Mouse (Mus musculus): ENCODE data around the gene 3425401B19Rik.

3425401B19Rik gene

DNA sequence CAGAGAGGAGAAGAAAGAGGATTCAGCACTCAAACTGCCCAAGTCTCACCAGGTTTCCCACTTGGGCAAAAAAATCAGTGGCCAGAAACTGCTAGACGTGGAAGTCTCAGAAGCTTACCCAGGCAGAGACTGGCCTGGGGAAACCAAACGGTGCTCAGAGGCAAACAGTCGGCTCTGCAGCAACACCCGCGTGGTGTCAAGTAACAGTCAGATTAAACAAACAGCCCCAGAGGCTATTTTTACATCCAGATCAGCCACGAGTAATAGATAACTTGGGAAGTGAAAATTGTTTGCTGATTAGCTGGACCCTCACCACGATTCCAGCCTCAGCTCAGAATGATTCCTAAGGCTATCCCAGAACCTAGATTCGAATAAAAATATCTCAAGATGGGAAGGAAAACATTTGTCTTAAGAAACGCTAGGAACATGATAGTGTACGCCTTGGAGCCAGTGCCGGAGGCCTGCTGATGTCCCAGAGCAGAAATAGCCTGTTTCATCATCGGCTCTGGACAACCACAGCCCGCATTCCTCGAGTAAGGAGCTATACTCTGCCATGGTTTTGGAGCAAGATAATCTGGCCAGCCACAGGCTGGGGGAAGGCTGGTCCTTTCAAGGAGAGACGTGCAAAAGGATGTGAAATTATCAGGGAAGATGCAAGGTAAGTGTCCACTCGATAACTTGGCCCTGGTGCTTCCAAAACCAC lies at the start of gene 3425401B19Rik:
TSS of gene 3425401B19Rik (minus strand) at position 170 of the 703 bp plus-strand sequence.
- DNase-seq: no peak

DNA sequence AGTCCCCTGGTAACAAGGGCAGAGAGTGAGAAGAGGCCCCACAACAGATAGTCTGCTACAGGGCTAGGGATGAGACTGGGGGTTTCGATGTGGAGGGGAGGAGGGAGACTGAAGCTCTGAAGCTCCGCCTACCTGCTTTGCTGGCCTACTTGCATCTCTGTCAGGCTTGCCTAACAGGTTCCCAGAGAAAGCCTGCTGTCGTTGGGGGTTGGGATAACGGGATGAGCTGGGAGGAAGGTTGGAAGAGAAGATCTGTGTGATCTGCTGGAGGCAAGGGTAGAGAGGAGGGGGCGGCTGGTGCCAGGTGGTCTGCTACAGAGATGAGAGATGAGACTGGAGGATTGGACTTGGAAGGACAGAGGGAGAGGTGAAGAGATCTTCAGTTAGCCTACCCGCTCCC lies 47.9 kb upstream of the 3425401B19Rik start:
- no peak for DNase-seq

DNA sequence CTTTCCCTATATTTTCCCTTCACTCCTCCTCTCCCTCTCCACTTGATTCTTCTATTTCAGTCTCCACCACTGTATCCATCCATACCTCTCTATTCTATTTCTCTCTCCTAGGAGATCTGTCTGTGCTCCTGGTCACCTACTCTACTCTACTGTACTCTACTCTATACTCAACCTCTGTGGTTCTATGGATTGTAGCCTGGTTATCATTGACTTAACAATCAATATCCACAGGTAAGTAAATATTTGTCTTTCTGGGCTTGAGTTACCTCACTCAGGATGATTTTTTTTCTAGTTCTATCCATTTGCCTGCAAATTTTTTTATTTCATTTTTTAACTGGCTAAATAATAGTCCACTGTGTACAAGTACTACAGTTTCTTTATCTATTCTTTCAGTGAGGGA lies 41.8 kb upstream of the 3425401B19Rik start:
- DNase-seq: no peak

DNA sequence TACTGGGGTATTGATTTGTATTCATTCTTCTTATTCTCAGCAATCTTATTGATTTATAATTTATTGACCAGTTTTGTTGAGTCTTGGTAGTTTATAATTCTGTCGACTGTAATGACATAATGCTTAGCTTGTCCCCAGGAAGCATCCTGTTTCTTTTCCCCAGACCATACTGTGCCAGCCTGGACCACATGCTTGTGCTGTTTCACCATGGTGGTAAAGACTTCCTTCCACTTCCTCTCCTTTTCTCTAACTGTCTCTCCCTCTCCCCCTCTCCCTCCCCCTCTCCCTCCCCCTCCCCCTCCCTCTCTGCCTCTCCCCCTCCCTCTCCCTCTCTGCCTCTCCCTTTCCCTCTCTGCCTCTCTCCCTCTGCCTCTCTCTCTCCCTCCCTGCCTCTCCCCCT lies 36.4 kb upstream of the 3425401B19Rik start:
- DNase-seq: no peak

DNA sequence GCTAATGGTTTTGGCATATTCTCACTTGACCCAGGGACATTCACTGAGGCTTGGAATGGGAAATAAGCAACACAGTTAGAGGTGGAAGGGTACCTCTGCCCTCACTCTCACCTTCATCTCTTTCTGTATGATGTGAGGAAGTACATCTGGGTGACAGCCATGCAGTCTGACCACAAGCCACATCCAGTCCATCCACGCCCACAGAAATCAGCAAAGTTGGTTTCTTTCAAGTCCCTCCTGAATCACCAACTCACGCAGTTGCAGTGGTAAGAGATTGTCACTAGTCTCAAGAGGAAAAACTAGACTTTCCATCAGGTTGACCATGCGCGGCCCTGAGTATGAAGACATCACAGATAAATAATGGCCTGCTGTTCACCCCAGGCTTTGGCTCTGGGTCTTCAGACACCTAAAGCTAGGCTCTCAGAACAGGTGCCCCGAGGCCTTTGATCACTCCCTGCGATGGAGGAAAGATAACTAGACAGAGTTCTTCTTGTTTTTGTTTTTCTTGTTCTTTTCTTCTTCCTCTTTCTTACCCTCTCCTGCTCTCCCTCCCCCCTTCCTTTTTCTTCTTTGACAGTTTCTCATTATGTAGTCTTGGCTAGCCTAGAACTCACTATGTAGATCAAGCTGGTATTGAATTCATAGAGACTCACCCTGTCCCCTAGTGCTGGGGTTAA lies 31.8 kb upstream of the 3425401B19Rik start:
- no peak for DNase-seq

DNA sequence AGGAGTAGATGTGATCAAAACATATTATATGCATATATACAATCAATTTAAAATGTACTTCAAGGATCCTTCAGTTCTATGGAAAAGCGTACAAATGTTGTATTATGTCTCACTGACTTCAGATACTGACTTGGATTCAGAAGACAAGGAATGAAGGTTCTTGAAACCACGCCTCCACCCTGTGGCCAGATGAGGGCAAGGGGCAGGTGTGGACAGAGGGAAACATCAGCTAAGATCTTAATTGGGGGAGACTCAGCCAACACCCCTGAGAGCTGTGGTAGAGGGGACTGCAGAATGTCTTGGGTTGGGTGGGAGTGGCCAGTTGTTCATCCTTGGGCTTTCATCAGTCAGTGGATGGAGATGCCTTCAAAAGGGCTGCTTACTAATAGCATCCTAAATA lies 30.4 kb upstream of the 3425401B19Rik start:
- DNase-seq: no peak

DNA sequence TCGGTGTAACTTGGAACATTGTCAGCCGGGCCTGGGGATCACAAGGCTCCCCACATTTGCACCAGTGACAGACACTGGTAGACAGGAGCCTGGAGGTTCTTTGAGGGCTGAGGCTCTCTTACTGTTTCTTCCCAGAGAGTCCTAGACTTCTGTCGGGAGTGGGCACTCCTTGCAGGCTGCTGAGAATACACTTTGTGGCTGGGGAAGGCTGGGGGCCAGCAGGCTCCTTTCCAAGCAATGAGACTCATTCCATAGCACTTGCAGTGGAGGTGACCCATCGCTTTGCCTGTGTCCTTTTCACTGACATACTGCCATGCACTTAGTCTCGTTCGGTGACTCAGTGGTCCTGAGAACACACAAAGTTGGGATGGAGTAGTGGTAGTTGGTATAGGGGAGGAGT lies 30.0 kb upstream of the 3425401B19Rik start:
- no peak for DNase-seq

DNA sequence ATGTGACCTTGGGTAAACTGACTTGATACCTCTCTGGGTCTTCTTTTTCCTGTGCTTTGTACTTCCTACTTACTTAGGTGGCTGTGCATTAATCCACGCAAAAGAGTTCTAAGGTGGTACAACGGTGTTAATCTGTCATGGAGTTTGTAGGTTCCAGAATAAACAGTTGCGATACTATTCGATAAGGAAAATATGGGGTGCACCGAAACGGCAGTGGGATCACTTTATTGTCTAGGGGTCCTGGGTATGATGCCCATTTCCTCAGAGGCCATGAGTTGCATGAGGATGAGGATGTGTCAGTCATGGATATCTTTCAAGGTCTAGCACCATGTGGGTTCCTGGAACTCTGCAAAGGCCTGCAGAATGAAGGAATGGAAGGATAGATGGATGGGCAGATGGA lies 24.8 kb upstream of the 3425401B19Rik start:
- DNase-seq: no peak

DNA sequence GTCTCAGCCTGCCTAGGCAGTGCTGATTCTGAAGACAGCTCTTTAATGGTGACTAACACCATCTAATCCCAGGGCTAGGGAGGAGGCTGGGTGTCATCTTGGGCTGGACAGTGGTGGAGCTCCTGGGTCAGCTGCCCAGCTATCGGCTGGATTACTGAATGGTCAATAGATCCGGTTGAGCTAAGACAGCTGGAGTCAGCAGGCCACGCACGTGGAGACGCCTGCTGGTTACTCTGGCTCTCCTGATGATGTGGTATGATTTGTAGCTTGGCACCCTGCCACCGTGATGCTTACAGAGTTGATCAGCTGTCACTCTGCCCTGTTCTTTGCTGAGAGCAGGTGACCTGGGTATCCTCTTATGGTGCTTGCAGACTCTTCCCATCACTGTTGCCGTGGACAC lies 23.7 kb upstream of the 3425401B19Rik start:
- DNase-seq: no peak

DNA sequence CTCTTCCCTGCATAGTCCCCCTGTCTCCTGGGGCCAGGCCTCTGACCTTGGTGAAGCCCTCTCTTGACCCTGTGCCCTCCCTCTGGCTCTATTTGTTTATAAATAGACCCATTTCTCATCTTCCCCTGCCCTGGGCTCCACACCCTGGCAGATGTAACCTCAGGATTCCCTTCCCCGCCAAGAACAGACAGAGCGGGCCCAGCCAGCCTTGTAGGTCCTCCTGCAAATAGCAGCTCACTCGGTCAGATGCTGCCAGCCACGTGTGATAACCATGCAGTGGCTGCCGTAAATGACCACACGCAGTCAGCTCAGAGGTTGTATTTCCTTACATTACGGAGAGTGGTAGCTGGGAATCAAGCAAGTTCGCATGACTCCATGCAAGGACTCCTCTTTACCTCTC lies 22.8 kb upstream of the 3425401B19Rik start:
- no peak for DNase-seq

DNA sequence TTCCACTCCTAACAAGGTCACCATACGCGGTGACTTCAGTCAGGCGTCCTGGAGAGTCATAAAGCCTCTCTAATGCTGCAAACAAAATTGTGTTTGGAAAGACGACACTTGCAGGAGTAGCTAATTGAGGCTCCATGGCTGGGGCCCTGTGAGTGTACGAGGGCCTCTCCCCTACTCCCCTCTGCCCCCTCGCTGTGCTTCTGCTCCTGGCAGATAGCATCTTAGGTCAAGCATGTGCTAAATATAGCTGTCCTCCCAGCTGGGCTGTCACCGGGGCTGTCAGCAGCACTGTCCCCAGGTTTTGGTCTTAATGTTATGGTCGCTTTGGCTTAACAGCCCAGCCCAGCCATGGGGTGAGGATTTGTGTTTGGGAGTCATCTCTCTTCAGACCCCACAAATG lies 15.9 kb upstream of the 3425401B19Rik start:
- no peak for DNase-seq

DNA sequence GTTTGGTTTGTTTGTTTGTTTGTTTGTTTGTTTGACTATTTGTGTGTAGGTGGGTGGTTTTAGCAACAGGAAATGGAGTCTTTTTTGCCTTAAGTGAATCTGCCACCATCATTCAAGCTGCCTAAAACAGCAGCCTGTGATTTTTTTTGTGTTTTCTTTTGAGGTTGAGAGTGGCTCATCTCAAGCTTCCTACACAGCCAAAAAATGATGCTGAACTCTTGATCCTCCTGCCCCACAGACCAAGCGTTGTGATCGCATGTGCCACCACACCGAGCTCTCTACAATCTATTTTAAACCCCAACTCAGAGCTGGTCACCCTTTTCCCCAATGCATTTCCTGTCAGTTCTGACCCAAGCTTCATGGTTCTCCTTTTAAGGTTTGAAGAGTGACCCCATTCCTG lies 13.5 kb upstream of the 3425401B19Rik start:
- no peak for DNase-seq

DNA sequence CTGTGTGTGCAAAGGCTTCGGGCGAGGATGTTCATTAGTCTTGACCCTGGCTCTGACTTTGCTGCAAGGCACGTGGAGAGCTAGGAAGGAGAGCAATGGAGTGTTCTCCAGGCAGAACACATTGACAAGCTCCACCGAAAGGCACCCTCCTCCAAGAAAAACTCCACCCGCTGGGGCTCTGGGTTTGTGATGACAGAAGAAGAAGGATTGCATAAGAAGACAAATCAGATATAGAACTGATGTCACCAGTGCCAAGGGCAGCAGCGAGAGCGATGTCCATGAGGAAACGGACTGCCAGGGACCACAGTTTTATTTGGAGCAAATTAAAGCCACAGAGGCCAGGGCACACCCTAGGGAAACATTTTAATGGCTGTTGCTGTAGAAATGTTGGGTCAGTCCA lies 12.7 kb upstream of the 3425401B19Rik start:
- DNase-seq: no peak

DNA sequence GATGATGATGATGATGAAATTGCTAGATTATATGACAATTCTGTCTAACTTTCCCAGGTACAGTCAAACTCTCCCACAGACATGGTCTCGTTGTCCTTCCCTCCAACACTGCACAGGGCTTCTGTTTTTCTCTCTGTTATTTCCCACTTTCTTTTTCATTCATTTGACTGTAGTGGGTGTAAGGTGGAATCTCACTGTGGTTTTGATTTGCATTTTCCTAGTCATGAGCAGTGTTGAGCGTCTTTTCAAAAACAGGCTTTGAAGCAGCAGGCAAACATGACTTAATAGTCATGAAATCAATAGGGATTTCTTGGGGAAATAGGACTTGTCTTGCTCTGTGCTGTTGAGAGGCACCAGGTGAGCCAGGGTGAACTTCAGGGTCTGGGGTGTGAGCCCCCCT lies 11.3 kb upstream of the 3425401B19Rik start:
- DNase-seq: no peak

DNA sequence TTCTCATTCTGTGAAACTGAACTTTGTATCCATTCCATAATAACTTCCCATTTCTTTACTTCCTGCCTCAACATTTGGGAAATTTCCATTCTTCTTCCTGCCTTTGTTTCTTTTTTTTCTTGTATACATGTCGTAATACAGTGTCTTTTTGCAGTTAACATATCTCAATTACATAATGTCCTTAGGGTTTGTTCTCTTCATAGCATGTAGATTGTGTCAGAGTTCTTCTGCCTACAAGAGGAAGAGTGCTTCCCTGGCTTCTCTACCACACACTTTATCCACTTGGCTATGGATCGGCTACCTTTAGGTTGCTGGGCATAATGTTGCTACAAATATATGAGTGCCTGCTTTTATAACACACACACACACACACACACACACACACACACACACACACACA lies 10.8 kb upstream of the 3425401B19Rik start:
- DNase-seq: no peak

DNA sequence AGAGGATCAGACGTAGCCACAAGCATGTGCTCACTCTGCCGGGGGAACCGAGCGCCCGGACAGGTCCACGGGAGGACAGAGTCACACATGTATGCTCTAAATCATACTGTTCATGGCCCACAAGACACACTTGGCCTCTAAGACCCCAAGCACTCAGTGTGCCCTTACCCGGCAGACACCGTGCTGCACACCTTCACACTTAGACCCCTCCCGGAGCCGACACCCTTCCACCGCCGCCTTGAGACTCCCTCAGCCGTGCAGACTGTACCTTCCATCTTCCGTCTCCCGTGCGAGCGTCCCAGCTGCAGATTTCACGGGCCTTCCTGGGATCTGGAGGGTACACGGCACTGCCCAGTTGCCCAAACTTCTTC lies 373 bp downstream of the 3425401B19Rik start:
- no peak for DNase-seq

DNA sequence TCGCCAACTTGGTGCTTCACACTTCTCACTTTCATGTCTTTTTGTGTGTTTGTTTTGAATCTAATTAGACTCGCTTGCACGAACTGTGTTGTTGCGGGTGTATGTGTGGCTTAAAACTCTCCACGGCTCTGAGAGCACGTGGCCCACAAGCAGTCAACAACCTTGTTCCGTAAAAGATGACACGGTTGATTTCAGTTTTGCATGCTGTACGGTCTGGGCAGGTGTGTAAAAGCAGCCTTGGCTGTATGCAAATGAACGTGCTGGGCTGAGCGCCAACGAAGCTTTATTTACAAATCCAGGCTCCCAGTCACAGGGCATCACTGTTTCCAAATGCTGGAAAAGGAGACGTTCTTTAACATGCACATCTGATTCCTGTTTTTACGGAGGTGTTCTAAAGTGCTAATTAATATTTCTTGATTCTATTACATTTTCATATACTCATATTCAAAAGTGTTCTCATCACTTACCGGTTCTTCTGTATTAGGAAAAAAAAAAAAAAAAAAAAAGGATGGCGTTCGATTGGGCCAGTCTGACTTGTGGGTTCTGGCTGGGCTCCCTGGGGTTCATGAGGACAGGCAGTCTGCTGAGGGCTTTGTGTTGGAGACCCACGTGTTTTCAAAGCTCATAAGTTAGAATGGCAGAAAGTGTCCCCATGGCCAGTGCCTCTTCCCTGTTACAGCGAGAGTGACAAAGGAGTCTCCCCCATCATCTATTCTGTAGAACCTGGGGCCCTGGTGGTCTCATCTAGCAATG lies 935 bp downstream of the 3425401B19Rik start:
- no peak for DNase-seq

DNA sequence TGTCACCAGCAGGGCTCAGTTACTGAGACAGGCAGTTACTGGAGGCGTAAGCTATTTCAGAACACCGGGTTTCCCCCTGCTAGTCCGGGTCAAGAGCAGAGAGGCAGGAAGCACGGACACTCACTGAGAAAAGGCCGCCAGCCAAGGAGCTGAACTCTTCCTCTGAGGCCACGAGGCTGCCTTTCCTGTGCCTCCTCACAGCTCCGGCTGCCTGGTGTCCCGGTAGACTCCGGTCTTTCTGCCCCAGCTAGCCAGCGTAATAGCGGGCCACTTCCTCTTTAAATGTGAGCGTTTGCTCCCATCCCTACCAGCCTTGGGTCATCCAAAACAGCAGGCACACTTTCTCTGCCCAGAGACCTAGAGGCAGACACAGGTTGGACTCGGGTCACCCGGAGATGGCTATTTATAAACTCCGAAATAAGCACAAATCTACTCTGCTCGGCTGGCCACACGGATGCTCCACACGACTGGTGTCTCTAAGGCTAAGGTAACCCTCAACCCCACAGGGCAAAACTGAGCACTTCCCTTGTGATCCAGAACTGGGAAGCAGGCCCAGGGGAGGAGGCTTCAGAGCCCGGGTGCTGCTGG lies 1.7 kb downstream of the 3425401B19Rik start:
- peak; percentile 28 for DNase-seq

DNA sequence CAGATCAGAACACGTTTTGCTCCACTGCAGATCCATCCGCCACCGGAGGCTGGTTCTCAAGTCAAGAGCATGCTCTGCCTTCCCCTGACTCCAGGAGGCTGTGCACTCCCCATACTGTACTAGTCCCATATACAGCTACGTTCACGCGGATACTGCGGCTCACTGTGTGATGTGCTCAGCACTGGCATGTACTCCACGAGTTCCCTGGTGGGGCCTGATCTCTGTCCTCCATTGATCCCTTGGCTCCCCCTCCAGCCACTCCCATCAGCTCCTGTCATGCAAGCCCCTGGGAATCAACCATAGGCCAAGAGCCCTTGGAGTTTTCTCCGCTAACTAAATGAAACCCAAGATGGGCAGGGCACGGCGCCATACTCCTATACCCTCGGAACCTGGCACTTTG lies 2.6 kb downstream of the 3425401B19Rik start:
- DNase-seq: no peak

DNA sequence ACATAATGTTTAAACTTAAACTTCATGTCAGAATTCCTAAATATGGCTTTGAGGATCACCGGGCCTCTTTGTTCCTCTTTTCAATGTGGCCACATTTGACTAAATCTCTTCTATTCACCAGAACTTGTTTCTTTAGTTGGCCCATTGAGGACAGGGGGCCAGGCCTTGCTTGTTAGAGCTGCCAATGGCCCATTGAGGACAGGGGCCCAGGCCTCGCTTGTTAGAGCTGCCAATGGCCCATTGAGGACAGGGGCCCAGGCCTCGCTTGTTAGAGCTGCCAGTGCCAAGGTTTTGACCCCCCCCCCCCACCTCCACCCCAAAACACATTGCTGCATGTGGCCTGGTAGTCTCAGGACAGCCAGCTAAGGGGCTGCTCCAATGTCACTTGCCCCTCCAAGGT lies 3.5 kb downstream of the 3425401B19Rik start:
- DNase-seq: no peak

DNA sequence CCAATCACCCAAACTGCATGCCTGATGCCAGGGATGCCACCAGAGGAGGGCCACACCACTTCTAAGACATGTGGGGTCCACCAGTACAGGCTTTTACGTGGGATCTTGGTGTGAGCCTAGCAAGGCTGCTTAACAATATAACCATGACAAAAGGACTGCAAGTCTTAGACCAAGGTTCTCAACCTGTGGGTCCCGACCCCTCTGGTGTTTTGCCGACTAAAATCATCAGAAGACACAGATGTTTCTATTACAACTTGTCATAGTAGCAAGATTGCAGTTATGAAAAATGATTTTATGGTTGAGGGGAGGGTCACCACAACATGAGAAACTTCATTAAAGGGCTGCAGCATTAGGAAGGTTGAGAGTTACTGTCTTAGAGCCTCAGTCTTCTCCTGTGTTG lies 6.5 kb downstream of the 3425401B19Rik start:
- DNase-seq: no peak

DNA sequence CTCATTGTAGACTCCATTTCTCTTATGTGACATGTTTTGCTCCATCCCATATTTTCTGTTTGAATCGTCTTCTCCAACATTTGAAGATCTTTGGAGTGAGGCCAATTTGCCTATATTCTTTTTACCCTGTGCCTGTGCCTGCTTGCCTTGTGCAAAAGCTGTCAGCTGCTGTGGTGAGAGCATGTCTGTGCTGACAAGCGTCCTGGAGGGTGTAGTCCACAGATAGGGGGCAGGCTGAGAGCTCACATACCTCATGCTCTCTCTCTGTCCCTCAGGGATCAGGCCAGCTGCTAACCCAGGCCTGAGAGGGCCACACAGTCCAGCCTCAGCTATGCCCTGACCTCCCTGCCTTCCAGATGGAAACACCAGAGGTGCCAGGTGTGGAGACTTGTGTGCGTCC lies 11.9 kb downstream of the 3425401B19Rik start:
- DNase-seq: no peak

DNA sequence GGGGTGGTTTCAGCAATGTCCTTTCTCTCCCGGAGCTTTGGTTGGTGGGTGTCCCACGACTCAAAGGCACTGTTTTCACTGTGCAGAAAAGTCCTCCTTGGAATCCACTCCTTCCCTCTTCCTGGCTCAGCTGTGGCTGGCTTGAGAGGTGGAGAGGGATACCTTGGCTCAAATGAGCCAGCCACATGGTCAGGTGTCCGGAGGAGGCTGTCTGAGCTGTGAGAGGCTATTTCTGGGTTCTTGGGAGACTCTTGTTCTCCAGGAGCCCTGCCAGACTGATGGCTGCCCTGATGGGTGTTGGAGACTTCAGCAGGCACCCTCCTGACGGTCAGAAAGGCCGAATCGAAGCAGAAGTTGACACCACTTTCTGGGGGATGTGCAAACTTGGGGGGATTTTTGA lies 22.0 kb downstream of the 3425401B19Rik start:
- no peak for DNase-seq

DNA sequence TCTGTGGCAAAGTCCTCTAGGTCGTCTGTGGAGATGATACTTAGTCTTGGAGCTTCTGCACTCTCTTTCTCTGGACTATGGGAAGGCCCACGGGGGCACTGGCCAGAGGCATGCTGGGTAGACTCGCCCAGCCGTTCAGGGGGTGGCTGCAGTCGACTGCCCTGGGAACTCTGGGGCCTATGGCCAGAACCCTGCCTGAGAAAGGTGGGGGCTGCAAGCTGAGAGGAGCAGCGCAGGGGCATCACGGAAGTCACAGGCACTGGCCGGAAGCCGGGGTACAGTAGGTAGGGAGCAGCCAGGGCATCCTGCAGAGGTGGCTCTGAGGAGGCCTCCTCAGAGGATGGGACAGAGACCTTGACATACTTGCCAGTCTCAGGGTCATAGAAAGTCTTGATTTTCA lies 25.3 kb downstream of the 3425401B19Rik start:
- DNase-seq: no peak

All from lung, postnatal 14 days (tissue).